Comparison of ENCODE assay signal across 13 mouse cellular contexts in genomic region chr1:193484977-193485376, GRCm38 (mm10).
"Had no signal": no experiment of that assay in that cellular context is flagged by ENCODE, and none has a peak within 500 bp of the region (broad histone marks: within the 10 kb centered on the region; RNA-seq: fewer than 3 reads in every experiment).

No protein-coding gene starts in this region.

- ATAC-seq: intestine, postnatal 0 days; liver, embryonic 12.5 days; midbrain, embryonic 15.5 days had no signal

- H3K4me3 ChIP-seq: left cerebral cortex, adult 2 months; limb, embryonic 10.5 days; liver, embryonic 12.5 days; midbrain, embryonic 15.5 days had no signal

- H3K27me3 ChIP-seq: liver, embryonic 12.5 days; midbrain, embryonic 15.5 days had no signal

- H3K27ac ChIP-seq: left cerebral cortex, adult 2 months; limb, embryonic 10.5 days; liver, embryonic 12.5 days; midbrain, embryonic 15.5 days; stomach, postnatal 0 days had no signal

- H3K4me1 ChIP-seq: liver, embryonic 12.5 days; midbrain, embryonic 15.5 days had no signal

- H3K36me3 ChIP-seq: limb, embryonic 10.5 days; liver, embryonic 12.5 days; midbrain, embryonic 15.5 days had no signal

- DNase-seq: kidney, adult 8-10 months; lung, embryonic 14.5 days; lung, postnatal 10 days; lung, postnatal 4 days; right cerebral cortex, adult 18-20 months; thymus, postnatal 4 days had no signal

- H3K9ac ChIP-seq: liver, embryonic 12.5 days; lung, embryonic 14.5 days; midbrain, embryonic 15.5 days had no signal

- H3K4me2 ChIP-seq: liver, embryonic 12.5 days; lung, embryonic 14.5 days; midbrain, embryonic 11.5 days; midbrain, embryonic 15.5 days had no signal

- H3K9me3 ChIP-seq: limb, embryonic 10.5 days; liver, embryonic 12.5 days; midbrain, embryonic 15.5 days had no signal
